ENCODE assay signal across 18 mouse cellular contexts in genomic region chr11:62869715-62870371, GRCm38 (mm10). TPM values are rescaled to one million over a fixed set of nuclear protein-coding genes. Genes with fewer than 3 reads are reported as not detected.
"Had no signal": no experiment of that assay in that cellular context is flagged by ENCODE, and none has a peak within 500 bp of the region (broad histone marks: within the 10 kb centered on the region; RNA-seq: fewer than 3 reads in every experiment).

No protein-coding gene starts in this region.

- H3K4me1 ChIP-seq: lung, embryonic 15.5 days; midbrain, embryonic 13.5 days; midbrain, embryonic 15.5 days; neural tube, embryonic 12.5 days had no signal

- DNase-seq: lung, adult 2 months; lung, postnatal 14 days; retina, postnatal 1 day; right cerebral cortex, adult 18-20 months; right cerebral cortex, postnatal 25 days; right cerebral cortex, postnatal 4 days; spleen, adult 18-20 months; thymus, adult 2 months; thymus, postnatal 25 days; thymus, postnatal 4 days had no signal

- H3K4me3 ChIP-seq: lung, embryonic 15.5 days; midbrain, embryonic 13.5 days; midbrain, embryonic 15.5 days; neural tube, embryonic 12.5 days had no signal

- H3K27ac ChIP-seq: lung, embryonic 15.5 days; macrophage; midbrain, embryonic 13.5 days; midbrain, embryonic 15.5 days; neural tube, embryonic 12.5 days had no signal

- H3K4me2 ChIP-seq: lung, embryonic 15.5 days; midbrain, embryonic 11.5 days; midbrain, embryonic 13.5 days; midbrain, embryonic 15.5 days; neural tube, embryonic 12.5 days had no signal

- H3K9me3 ChIP-seq: lung, embryonic 15.5 days; midbrain, embryonic 13.5 days; midbrain, embryonic 15.5 days; neural tube, embryonic 12.5 days had no signal

- H3K27me3 ChIP-seq: lung, embryonic 15.5 days; midbrain, embryonic 13.5 days; midbrain, embryonic 15.5 days; neural tube, embryonic 12.5 days had no signal

- H3K36me3 ChIP-seq: lung, embryonic 15.5 days; midbrain, embryonic 13.5 days; midbrain, embryonic 15.5 days; neural tube, embryonic 12.5 days had no signal

- ATAC-seq: lung, postnatal 0 days; midbrain, embryonic 13.5 days; midbrain, embryonic 15.5 days had no signal

- H3K9ac ChIP-seq: lung, embryonic 15.5 days; midbrain, embryonic 13.5 days; midbrain, embryonic 15.5 days; neural tube, embryonic 12.5 days had no signal

RNA-seq across cellular contexts. Expression of gene Fbxw10, which starts 23.0 kb away (rescaled TPM):
- total RNA-seq: liver, adult 2 months had no signal
- polyA plus RNA-seq: liver, adult 2 months had no signal
